Mouse (Mus musculus): ENCODE data around the gene Zfp382.
"Not testable (repeated sequence)": the region's sequence is repeated elsewhere in the genome, so short reads cannot be mapped to it uniquely, and the experiment has no call there.

Zfp382 gene

DNA sequence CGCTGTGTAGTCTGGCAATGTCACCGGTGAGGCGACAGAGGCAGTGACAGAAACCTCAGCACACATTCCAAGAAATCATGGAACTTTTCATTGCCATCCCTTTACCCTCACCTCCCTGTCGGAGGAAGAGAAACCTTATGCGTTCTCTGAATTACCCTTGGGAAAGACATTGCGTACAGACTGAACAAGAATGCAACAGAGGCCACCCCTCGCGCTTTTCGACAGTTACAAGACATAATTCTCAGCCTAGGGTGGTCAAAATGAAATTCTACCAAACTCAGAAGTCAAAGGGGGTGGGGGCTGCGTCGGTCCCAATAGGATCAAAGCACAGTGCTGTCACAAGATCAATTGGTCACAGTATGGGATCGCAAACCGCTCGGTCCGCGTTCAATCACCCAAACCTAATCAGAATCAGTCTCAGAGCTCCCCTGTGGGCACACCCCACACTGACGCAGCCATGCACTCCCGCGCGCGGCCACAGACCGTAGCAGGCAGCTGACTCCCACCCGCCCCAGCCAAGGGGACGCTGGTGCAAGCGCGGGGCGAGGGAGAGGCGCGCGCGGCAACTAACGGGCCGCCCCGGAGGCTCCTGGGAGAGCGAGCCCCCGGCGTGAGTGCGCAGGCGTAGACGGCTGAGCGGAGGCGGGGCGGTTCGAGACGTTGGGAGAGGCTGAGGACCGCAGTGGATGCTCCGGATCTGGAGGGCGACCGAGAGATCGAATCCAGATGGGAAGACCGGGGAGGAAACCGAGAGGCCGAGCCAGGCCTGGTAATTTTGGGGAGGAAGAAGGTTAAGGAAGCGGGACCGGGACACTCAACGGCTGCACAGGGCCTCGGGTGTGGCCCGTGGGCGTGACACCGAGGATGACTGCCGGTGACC is at the start of gene Zfp382:
Gene Zfp382 (plus strand): TSS at position 635 of the 880 bp plus-strand sequence.
- peak; percentile 93 for DNase-seq

DNA sequence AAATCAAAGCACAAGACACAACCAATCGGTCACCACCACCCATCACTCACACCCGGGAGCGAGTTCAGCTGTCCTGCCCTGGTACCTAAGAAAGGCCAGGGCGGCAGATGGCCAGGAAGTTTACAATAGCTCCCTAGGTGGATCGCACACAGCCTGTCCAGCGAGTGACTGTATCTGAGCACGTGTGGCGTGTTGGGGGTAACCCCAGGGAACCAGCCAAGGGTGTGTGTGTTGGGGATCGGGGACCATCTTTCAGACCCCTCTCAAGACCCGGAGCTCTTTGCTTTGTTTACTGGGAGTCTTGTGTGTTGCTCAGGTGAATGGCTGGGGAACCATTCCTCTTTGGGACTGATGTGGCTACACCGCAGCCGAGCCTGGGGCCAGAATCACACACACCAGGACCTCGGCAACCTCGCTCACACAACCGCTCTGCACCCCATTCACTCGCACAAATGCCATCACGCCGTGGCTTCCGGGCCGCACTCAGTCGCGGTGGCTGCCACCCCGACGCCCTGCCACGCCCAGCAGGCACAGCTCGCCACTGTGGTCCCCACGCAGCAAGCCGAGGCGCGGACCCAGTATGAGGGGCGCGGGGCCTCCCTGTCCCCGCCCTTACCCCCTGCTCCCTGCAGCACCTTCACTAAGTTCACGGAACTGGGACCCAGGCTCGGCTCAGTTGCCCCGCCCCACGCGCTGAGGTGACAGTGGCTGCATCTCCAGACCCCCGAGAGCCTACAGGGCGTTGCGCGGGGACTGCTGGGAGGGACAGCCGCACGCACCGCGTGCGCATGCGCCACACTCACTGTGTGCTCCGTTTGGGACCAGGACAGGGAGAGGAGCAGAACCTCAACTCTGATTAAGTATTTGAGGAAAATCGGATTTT is 49.4 kb upstream of the Zfp382 start, which contains the start of gene Zfp82:
Gene Zfp82 (minus strand): TSS at position 755 of the 883 bp plus-strand sequence.
- DNase-seq = peak; percentile 90

DNA sequence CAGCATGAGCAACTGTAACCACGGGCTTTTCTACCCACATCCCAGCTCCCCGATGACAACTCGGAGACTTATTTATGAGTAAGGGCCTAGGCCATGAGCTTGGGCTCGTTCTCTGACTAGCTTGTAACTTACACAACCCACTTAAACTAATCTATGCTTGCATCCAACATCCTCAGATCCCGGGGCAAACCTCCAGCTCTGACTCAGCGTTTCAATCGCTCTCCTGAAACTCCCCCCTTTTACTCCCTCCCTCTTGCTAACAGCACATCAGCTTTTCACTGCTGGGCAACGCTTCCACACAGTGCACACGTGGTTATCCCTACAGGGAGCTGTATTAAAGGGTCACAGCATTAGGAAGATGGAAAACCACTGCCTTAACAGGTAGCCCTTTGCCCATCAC is 35.2 kb upstream of the Zfp382 start:
- no peak for DNase-seq

DNA sequence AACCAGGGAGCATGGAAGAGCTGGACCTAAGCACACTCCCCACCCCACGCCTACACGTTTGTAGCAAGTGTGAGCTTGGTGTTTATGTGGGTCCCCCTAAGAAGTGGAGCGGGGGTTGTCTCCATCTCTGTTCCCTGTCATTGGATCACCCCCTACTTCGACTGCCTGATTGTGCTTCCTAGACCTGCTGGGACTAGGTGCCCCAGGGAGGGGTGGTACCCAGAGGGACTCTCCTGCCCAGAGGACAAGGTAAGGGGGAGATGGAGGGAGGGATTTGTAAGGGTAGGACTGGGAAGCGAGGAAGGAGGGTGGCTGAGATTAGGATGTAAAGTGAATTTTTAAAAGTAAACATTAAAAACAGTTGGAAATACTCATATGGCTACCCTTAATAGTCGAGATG is 32.3 kb upstream of the Zfp382 start:
- peak; percentile 50 for DNase-seq

DNA sequence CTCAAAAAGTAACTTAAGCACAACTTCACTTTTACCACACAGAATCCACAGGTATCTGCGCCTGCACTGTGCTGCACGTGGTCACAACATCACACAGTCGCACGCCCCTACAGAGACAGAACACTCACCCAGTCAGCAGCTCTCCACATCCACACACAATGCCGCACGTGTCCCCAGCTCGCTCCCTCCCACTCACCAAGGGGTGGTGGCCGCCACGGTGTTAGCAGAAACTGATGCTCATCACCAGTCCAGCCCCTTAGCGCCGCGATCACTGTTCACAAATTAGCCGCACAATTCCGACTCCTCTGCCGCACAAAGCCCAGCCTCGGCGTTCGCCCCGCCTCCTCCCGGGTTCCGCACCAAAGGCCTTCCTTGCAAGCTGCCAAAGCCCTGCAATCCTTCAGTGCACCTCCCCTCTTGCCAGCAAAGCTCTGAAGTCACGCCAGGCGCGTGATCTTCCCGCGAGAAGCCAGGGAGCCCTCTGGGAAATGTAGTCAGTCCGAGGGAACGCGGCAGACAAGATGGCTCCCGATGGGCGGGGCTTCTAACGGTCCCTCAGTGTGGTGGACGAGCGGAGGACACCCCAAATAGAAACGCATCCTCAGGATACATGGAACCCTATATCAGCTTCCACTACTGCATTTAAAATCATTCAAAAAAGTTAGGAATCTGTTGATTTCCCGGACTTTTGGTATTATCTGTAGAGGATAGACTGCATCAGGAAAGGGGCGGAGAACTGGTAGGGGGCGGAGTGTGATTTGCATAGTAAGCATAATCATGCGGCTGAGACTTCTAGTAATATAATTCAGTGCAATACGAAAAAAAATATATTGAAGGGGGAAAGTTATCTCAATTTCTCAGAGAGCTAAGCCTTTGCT is 31.4 kb upstream of the Zfp382 start, which contains the start of the genes Gm26920 and Zfp566:
Gene Gm26920 (minus strand): TSS at position 319 of the 878 bp plus-strand sequence.
Gene Zfp566 (minus strand): TSS at position 436 of the 878 bp plus-strand sequence.
- peak; percentile 98 for DNase-seq

DNA sequence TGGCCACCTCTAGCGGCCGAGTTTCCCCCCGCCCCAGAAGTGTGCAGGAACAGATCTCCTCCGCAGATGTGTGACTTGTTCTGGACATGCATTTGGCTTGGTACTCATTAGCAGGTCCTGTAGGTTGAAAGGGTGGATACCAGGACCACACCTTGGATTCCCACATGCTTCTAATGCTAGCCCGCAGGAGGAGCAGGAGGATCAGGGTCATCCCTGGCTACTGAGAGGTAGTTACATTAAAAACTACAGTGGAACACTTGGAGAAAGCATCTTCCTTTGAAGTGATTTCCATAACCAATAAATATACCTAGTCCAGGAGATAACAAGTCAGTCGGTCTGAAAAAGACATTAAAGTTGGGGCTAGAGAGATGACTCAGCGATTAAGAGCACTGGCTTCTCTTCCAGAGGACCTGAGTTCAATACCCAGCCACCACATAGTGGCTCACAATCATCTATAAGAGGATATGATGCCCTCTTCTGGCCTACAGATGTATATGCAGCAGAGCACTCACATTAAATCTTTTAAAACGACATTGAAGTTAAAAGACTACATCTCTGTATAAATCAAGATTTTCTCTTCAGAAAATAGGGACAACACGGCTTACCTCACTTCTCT is 30.7 kb upstream of the Zfp382 start:
- DNase-seq = no peak

DNA sequence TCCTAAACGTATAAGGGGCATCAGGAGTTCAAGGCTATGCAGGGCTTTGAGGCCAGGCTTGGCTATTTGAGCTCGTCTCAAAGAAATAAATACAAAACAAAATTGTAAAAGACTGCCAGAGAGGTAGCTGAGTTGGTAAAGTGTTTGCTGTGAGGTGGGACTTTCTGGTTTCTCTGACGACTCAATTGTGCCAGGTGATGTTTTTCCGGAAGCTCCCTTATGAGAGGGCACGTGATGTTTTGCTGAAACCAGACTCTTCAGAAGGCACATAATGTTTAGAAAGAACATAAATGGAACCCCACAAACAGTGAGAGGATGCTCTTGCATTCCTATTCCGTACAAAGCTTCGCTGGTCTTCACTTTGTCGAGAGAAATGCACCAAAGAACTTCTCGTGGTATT is 29.1 kb upstream of the Zfp382 start:
- DNase-seq = no peak

DNA sequence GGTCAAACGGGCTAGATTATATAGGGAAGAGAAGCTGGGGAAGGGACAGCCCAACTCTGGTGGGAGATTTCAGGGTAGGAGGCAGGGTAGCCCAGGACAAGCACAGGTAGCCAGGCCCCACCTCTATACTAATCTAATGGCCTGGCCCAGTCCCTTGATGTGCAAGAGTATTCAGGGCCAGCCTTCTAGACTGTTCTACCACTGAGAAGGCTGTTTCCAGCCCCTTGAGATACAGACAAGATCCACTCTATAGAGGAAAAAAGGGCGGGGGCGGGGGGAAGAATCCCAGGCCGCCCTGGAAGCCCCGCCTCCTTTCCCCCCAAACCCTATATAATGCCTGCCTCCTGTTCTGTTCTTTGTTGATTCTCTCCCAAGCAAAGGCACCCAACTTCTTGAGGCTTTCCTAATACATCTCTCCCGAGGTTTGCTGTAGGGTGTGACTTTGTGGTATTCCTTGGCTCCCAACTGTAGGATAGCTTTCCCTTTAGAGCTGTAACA is 27.8 kb upstream of the Zfp382 start:
- peak; percentile 62 for DNase-seq

DNA sequence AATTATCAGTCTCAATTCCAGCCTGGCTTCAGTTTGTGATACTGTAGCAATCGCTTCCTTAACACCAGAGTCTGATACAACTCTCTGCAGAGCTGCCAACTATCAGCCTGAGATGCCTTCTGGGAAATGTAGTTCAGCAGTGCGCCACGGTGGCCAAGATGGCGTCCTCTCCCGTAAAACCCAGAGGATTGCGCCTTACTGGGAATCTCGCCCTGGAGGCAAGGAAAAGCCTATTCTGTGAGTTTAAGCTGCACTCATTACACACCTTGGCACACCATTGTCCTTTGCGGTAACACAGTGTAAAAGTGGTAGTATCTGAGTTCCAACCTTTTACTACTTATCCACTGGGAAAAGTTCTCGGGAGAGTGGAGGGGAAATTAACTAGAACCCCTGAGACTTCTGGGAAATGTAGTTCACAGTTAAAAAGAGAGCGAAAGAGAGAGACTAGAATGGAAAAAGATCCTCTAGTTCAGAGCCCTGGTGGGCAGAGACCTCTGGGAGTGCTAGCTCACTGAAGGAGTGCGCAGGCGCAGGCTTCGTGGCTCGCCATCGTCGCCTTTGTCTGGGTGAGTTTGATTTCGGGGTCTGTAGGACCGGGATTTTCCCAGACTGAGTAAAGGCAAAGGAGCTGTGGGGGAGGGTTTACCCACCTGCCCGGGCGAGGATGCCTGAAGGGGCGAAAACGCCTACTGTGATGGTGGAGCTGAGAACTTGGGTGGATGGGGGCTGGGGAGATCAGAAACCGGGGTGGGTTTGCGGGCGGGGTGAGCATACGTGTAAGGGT is 26.9 kb upstream of the Zfp382 start, which contains the start of gene Zfp260:
Gene Zfp260 (plus strand): TSS at position 132 of the 784 bp plus-strand sequence.
- peak; percentile 91 for DNase-seq

DNA sequence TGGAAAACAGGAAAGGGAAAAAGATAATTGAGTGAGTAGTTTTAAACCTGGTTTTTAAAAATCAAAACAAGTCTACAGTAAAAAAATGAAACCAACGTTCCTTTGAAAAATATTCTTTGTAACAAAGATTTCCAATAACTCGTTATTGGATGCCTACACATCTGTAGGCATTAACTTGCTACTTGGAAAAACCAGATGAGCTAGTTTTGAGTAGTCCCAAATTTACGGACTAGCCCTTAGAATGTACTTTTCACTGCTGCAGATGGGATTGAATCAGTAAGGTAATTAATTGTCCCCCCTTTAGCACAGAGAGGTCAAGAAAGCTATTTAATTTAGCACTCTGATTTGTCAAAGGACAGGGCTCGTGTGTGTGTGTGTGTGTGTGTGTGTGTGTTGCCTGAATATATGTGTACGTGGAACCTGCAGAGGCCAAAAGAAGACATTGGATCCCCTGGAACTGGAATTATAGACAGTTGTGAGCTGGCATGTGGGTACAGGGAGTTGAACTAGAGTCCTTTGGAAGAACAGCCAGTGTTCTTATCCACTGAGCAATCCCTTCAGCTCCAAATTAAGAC is 26.1 kb upstream of the Zfp382 start:
- DNase-seq = no peak

DNA sequence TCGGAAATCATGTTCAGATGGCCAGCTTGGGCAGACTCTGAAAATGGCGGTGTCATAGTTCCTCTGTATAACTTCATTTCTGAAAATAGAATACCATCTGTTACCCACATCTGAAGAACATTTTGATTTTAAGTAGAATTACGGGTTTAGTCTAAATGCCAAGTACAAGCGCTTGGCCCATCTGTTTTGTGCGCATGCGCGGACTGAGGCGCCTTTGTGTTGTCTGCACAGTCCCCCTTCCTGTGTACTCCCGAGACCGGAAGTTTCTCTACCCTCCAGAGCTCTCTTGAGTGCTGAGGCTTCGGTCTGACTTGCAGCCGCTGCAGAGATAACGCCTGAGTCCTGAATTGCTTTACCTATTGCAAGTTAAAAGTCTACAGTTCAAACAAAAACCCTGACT is 22.4 kb upstream of the Zfp382 start:
- DNase-seq = peak; percentile 81

DNA sequence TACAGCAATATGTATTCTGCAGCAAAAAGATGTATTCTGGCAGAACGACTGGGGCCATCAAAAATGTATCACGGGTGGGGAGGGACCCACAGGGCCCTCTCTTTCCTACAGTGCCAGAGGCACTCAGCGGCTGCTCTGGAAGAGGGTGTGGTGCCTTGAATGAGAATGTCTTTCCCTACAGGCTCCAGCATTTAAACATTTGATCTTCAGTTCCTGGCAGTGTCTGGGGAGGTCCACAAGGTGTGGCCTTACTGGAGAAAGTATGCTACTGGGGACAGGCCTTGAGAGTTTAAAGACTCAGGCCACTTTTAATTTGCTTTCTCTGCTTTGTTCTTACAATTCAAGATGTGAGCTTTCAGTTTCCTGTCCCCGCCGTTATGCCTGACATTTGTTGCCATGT is 5.7 kb upstream of the Zfp382 start:
- DNase-seq = no peak

DNA sequence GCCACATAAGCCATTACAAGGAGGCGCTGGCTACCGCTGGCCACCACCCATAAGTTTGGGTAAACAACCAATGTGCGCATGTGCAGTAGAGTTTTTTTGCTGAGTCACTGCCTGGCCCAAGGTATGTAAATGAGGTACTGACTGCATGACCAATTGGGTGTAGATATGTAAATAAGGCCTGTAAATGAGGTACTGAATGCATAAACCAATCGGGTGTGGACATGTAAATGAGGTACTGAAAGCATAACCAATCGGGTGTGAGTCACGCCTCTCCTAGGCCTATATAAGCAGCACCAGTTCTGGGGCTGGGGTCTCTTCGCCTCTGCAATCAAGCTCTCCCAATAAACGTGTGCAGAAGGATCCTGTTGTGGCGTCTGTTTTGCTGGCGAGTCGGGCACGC is 3.8 kb upstream of the Zfp382 start:
- DNase-seq = not testable (repeated sequence)

DNA sequence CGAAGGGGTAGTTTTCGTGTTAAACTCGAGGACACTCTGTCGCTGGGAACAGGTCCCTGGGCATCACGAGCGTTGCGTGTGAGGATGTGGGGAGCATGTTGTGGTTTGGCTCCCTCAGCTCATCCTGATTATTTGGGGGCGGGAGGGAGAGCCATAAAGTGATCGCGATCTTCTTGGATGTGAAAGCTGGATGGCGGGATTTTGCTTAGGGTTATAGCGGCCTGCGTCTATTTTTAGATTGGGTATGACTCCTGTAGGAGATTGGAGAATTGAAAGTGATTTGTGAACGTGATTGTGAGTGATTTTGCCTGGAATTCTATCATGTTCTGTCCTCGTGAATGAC is 417 bp downstream of the Zfp382 start:
- DNase-seq = no peak

DNA sequence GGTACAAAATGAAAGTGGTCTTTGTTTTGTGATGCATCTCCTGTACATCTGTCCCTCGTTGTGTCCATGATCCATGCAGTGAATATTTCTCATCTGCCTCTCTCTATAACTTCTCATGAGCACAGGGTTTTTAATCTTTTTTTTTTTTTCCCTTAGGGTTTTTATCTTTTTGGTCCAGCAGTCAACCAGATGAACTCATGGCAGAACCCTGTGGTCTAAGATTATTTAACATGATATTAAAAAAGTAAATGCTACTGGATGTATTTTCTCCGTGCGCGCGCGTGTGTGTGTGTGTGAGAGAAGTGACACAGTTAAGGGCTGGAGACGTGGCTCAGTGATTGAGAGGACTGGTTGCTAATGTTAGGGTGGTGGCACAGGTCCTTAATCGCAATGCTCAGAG is 8.2 kb downstream of the Zfp382 start:
- DNase-seq = no peak

DNA sequence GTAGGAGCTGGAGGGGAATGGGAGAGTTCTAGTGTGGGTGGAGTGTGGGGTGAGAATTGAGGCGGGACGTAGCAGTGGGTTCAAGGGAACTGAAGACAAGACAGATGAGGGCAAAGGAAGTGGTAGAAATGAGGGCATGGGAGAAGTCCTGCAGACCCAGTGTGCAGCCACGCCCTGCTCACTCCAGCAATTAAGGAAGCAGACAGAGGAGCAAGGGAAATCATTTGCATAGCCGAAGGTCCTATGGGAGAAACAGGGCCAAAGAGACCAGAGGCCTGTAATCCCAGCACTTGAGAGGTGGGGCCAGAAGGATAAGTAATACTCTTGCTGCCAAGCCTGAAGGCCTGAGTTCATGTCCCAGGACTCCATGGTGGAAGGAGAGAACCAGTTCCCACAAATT is 10.7 kb downstream of the Zfp382 start:
- no peak for DNase-seq

DNA sequence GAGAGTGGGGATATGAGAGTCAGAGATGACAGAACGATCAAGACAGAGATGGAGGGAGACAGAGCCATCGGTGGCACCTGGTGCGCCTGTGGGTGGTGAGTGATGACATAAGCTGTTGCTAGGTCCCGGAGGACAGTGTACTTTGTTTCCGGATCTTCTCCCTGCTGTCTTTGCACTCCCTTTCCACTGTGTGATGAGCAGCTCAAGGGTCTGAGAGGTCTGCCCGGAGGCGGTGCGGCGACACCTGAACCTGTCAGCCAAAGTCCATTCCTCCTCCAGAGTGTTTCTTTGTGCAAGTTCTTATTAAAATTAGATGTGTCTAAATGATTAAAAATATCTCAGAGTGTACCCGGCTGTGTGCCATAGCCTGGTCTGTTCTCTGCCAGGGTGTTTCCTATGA is 15.1 kb downstream of the Zfp382 start:
- no peak for DNase-seq

DNA sequence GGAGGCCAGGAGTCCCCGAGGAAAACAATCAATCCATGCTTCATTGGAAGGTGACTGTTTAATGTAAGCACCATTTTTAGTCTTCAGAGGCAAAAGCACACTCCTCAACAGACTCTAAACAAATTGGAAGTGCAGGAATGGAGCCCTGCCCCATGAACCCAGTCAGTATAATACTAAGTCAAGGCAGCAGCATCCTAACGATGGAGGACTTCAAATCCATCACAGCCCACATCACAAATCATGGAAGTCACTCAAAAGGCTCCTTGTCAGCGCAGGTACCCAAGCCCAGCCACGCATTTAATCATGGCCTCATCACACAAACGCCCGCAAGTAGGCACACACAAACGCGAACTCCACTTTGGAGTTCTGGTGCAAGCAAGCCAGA is 21.4 kb downstream of the Zfp382 start:
- no peak for DNase-seq

DNA sequence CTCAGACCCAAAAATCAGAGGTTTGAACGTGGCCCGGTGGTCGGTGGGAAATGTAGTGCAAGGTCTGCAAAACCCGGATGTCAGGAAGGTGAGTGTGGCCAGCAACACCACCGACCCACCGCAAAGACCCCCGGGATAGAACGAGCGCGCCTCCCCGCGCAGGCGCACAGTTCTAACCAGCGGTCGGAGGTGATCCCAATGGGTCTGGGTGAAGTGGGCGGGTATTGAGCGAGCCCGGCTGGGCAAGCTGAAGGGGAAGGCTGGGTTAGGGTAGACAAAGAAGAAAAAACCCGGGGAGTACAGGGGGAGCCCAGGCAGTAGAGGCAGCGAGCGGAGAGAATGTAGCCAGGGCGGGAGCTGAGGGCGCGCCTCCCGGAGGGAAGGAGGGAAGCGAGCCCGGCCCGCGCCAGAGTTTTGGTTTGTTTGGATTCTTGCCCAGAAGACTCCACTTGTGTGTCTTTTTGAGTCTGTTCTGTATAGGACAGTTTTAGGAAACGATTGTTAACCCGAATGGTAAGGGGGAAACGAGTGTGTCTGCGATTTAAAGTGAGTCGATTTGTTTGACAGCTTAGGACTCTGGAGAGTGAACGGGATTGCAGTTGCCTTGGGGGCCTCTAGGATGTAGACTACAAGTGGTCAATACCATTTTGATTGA is 21.9 kb downstream of the Zfp382 start:
- peak; percentile 66 for DNase-seq

DNA sequence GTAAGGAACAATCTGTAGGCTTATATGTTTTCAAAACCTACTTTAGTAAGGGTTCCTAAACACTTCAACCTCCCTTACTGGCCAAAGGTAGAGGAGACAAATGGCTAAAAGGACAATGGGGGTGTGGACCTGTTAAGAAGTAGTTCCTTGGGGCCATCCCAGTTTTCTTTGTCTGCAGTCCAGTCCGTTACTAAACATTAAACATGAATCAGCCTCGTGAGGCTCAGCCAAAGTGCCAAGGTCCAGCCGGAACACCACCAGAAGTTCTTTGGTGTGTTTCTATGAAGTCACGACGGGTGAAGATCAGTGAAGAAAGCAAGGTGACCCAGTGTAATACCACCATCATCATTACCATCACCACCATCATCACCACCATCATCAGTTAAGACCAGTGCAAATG is 25.3 kb downstream of the Zfp382 start:
- DNase-seq = no peak

All from cerebellum, adult 9-11 months (tissue).